Mouse (Mus musculus) cortical plate, adult 2 months (tissue): ENCODE data around the gene Met.

Experiments
- CTCF ChIP-seq: fragments of 200-500 bp; IDR thresholded peaks from 2 replicates; pipeline ENCODE4 v1.5.1; 2011; ENCODE audit warnings: mild to moderate bottlenecking, control low read depth, low read length; ENCODE audit not compliant: insufficient read depth; ENCODE audit errors: extremely low read depth
- POLR2A ChIP-seq: fragments of 200-500 bp; IDR thresholded peaks from 2 replicates; pipeline ENCODE4 v1.6.1; 2011; ENCODE audit warnings: mild to moderate bottlenecking, low read length, control low read depth; ENCODE audit not compliant: insufficient read depth; ENCODE audit errors: extremely low read depth

DNA sequence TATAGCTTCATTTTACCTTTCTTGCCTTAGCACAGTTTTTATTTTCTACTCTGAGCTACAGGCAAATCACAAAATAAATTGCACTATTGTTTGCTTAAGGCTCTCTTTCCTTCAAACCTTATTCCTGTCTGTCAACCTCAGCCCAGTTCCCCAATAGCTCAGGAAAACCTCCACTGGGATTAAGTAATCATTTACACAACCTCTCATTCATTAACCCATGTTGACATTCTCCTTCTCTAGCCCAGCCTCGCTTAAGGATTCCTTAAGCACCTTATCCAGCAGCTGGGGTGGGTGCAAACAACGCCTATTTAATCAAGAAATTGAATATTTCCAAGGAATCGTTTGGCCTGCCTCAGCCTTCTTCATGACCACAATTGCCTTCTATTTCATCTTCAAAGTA is 40.1 kb downstream of the Met start:
- TF ChIP-seq CTCF (no peak), POLR2A (no peak)
